ENCODE assay signal across 15 mouse cellular contexts in the genomic region with DNA sequence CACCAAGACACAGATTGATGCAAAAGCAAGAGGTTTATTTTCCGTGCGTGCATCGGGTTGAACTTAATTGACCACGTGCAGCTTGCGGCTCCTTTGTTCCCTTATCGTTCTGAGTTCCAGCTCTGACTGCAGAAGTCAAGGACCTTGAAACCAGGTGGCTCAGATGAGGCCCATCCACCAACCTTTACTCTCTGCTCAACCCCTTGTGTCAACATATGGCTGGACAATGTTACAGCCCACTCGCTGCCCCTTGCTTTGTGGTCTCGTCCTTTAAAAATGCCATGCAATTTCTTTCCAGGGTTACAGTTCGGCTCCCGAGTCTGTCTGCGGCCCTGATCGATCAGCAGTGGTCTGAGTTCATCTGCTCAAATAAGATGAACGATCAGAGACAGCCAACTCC.
"Had no signal": no experiment of that assay in that cellular context is flagged by ENCODE, and none has a peak within 500 bp of the region (broad histone marks: within the 10 kb centered on the region; RNA-seq: fewer than 3 reads in every experiment).

No protein-coding gene starts in this region.

- H3K4me2 ChIP-seq: limb, embryonic 12.5 days; midbrain, embryonic 12.5 days; neural tube, embryonic 13.5 days had no signal

- H3K36me3 ChIP-seq: limb, embryonic 12.5 days; midbrain, embryonic 12.5 days; neural tube, embryonic 13.5 days had no signal

- H3K4me3 ChIP-seq: layer of hippocampus, adult 2 months; limb, embryonic 12.5 days; midbrain, embryonic 12.5 days; neural tube, embryonic 13.5 days had no signal

- ATAC-seq: midbrain, embryonic 16.5 days had no signal

- H3K4me1 ChIP-seq: limb, embryonic 12.5 days; midbrain, embryonic 12.5 days had no signal

- H3K27me3 ChIP-seq: limb, embryonic 12.5 days; midbrain, embryonic 12.5 days; neural tube, embryonic 13.5 days had no signal

- H3K9ac ChIP-seq: limb, embryonic 12.5 days; midbrain, embryonic 12.5 days; neural tube, embryonic 13.5 days had no signal

- DNase-seq: kidney, adult 11 months; kidney, adult 9 months; kidney, postnatal 4 days; lung, adult 18-20 months; retina, postnatal 1 day; right cerebral cortex, postnatal 4 days; spleen, adult 18-20 months; thymus, adult 18-20 months; thymus, postnatal 14 days had no signal

- H3K27ac ChIP-seq: kidney, postnatal 0 days; layer of hippocampus, adult 2 months; limb, embryonic 12.5 days; midbrain, embryonic 12.5 days; neural tube, embryonic 13.5 days had no signal
